Mouse (Mus musculus): Measurements from ENCODE around the gene Sppl2c.
"Not testable (repeated sequence)": the region's sequence is repeated elsewhere in the genome, so short reads cannot be mapped to it uniquely, and the experiment has no call there.

The Sppl2c gene

DNA sequence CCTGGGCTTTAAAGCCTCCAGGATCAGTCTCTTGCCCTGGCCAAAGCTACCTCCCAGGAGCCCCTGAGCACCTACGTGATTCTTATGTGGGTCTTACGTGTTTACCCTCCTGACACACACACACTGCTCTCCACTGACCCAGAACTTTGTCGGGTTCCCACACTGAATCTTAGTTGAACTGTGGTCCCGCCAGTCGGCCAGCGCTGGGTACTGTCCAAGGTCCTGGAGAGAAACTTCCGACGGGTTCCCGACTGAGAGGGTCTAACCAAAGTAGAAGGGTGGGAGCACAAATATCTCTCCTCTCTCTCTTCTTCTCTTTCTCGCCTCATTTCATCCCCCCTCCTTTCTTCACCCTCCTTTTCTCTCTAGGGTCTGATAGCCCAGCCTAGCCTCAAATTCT, 11.7 kb downstream of the Sppl2c start:
- DNase-seq, result no peak

DNA sequence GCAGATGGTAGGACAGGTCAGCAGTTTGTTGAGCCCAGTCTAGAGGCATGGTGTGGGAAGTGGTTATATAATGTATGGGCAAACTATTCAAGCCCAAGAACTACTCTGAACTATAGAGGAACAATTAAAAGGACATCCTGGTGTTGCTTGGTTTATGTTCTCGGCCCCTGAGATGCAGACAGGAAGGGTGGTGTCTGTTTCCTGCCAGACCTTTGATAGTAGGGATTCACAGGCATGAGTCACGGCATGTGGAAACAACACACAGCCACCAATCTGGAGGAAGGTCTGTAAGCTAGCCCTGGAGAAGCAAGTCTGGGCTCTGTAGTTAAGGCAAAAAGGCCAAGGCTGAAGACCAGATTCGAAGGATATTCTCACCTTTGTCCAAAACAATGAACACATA, 17.1 kb downstream of the Sppl2c start:
- no peak for DNase-seq

DNA sequence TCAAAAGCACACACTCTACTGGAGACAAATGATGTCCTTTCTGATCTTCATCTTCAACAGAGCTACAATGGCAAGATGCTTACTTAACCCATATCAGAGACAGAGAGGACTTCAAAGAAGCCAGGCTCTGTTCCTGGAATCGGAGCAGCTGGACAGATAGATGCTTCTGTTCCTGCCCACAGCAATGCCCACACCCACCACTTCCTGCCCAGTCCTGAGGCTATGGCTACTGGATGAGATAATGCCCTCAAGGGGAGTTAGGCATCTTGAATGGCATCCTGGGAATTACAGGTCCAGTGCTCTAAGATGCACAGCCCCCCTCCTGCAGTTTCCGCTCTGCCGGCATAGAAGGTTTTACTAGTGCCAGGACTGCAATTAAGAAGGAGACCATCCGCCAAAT, 20.4 kb downstream of the Sppl2c start:
- no peak for DNase-seq

DNA sequence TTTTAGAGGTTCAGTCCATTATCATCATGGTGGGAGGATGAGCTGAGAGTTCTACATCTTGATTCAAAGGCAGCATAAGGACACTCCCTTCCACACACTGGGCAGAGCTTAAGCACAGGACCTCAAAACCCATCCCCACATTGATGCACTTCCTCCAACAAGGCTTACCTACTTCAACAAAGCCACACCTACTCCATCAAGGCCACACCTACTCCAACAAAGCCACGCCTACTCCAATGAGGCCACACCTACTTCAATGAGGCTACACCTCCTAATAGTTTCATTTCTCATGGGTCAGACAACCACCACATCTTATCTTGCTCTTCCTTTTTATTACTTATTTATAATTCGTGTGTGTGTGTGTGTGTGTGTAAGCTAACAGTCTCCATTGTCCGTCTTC, 22.9 kb downstream of the Sppl2c start:
- DNase-seq, result no peak

DNA sequence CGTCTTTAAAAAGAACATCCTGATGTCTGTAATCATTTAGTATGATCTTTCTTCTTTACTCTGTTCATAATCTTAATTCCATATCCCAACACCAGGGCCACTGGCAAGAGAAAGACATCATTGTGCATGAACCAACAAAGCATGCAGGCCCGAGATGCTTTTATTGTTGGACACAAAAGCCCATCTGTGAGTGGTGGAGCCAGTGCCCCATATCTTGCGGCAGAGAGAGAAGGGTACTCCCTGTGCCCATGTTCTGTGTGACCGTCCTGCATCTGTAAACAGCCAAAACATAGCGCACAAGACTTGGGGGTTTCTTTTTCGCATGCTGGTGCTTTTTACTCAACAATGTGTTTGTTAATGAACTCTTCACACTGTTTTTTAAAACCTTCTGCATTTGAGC, 25.1 kb downstream of the Sppl2c start:
- DNase-seq, result no peak

DNA sequence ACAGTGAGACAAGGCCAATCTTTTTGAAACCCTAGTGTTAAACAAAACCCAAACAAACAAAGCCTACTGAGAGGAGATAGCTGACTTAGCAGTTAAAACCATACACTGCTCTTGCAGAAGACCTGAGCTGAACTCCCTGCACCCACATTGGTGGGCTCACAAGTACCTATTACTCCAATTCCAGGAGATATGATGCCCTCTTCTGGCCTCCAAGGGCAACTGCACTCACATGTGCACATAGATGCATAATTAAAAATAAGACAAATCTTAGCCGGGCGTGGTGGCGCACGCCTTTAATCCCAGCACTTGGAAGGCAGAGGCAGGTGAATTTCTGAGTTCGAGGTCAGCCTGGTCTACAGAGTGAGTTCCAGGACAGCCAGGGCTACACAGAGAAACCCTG, 28.0 kb downstream of the Sppl2c start:
- DNase-seq, result not testable (repeated sequence)

DNA sequence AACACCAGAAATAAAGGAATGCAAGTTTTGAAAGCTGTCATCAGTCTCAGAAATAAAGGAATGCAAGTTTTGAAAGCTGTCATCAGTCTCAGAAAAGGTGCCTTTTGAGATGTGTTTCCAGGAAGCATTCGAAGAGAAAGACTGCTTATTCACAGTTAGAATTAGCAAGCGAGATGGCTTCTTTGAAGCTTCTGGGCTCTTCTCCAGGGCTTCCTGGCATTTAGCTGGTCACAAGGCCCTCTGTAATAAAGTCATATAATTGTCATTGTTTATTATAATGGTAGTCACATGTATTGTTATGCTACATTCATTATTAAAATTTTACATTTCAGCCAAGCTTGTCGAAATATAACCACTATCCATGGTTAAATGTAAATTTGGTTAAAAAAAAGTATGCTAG, 31.9 kb downstream of the Sppl2c start:
- DNase-seq, result no peak

DNA sequence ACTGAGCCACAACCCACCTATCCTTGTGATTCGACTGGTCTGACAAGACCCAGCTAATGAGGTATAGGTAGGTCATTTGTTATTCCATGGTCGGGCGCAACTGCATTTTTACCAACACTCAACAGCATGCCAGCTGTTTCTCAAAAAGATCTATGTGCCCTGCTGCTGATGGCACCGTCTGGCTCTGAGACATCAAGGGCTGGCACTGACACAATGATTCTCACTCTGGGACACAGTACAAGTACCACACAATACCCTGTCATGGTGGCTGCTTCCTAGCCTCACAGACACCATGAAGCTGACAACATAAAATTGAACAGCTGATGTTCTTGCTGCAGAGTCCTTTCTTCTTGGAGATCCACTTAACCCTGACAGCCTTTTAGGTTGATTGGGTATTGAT, 34.2 kb downstream of the Sppl2c start:
- no peak for DNase-seq

DNA sequence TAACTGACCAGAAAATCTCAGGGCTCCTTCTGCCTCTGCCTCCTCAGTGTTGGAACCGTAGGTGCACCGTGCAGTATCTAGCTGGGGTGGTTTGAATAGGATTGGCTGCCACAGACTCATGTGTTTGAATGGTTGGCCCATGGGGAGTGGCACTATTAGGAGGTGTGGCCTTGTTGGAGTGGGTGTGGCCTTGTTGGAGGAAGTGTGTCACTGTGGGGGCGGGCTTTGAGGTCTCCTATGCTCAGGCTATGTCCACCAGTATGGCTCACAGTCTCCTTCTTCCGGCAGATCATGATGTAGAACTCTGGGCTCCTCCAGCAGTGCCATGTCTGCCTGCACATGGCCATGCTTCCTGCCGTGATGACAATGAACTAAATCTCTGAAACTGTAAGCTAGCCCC, 35.6 kb downstream of the Sppl2c start:
- no peak for DNase-seq

DNA sequence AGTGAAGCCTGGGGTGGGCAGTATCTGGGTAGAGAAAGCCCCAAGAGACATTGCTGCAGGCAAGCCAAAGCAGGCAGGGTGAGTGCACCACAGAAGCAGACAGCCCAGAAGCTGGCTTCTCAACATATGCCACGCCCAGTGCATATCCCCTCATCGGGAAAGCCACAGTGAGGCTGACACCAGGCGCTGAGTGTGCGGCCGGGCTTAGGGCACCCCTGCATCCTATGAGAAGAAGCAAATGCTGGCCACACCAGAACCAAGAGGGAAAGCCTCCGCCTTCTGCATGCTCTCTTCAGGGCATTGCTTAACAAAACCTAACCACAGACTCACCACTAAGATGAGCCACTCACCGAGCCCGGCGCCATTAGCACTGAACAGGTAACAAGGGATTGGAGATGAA, 37.2 kb downstream of the Sppl2c start:
- DNase-seq, result no peak

DNA sequence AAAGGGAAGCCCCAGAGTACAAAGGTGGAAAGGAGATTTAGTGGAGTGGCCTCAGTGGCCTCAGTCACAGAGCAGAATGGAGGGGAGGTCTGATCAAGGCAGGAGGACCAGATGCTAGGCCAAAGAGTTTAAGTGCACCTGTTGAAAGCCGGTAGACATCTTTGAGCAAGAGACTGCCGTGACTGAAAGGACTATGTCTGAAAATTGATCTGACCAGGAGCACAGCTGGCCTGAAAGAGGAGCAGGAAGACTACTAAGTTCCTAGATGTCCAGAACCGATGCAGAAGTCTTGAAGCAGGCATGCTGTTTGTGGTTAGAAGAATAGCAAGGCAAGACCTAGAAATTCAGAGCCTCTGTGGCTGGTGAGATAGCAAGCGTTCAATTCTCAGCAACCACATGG, 43.3 kb downstream of the Sppl2c start:
- DNase-seq, result peak; percentile 43

DNA sequence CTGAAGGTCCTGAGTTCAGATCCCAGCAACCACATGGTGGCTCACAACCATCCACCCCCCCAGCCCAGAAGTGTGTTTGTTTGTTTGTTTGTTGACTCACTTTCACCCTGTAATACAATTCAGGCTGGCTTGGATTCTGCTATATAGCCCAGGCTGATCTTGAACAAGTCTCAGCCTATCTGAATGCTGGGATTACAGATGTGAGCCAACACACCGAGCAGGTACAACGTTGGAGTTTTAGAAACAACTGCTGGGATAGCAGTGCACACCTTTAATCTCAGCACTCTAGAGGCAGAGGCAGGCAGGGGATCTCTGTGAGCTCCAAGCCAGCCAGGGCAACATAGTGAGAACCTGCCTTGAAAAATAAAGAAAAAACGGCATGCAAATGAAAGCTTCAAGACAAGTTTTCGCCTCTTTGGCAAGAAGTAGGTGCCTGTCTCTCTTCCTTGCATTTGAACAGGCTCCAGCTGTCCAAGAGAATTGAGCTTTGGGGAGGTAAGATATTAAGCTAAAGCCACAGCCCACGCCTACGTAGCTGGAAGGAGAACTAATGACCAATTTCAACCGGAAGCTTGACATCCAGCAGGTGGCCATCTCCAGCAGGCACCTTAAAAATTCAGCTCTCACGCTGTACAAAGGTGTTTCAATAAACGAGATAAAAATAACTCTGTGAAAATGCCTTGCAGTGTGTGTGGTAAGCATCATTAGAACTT, 44.1 kb downstream of the Sppl2c start:
- peak; percentile 66 for DNase-seq

DNA sequence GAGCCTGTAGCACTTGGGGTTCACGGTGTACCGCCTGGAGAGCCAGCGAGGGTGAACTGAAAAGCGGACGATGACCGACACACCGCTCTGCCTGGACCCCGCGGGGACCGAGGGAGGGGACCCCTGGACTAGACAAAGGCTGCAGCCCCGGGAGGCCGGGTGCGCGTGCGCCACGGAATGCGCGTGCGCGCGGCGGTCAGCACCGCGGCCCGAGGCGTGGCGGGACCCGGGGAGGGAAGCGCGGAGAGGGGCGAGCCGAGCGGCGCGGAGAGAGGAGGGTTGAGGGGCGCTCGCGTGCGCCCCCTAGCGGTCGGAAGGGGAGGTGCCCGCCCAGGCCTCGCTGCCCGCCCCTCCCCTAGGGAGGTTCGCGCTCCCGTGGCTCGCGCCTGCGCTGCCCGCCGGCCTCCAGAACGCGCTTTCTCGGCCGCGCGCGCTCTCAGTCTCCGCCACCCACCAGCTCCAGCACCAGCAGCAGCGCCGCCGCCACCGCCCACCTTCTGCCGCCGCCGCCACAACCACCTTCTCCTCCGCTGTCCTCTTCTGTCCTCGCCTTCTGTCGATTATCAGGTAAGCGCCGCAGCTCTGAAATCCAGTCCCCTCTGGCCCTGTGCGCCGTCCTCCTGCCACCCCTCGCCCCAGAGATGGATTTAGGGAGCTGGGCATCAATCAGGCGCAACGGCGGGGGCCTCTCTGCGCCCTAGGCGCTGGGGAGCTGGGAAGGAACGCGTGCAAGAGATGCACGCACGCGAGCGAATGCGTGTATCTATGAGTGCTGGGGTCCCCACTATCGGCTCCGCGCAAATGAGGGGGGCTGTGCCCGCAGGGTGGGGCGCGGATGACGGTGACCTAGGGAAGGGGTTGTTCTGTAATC, 45.1 kb downstream of the Sppl2c start, which contains the start of gene Mapt:
TSS of gene Mapt (plus strand) at position 350 of the 871 bp plus-strand sequence.
- DNase-seq, result peak; percentile 91

DNA sequence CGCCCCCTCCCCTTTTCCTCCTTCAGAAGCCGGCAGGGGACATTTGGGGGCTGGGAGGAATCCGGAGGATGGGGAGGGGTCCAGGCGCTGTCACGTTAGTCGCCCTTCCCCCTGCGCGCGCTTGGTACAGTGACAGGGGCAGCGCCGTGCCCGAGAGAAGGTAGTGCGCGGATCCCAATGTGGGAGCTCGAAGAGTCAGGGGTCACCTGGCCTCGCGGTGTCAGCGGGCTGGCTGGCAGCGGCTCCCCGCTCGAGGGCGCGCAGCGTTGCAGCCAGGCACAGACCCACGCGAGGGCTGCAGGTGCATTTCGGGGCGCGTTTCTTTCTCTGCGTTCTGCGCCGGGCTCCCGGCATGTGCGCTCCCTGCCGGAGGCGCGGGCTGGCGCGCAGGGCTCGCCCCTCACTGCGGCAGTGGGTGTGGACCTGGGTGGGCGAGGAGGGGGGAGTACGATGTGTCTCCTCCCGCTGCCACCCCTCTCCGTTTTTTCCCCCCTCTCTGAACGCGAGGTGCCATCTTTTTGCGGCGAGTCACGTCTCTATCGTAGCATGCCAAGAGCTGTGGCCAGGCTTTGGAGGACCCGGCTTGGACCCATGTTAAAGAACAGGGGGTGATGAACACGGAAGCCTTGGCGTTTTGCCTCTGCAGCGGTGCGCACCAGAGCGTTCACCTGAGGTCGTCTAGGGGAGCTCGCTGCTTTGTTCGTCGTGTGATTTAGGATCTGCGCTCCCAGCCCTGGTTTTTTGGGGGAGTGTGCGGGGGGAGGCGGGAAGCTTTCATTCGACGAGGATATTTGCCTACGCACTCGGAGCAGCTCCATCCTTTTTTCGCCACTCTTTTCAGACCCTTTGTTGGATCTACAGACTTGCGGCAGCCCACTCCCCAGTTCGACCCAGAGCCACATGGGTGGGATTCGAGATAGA, 46.3 kb downstream of the Sppl2c start:
- peak; percentile 80 for DNase-seq

DNA sequence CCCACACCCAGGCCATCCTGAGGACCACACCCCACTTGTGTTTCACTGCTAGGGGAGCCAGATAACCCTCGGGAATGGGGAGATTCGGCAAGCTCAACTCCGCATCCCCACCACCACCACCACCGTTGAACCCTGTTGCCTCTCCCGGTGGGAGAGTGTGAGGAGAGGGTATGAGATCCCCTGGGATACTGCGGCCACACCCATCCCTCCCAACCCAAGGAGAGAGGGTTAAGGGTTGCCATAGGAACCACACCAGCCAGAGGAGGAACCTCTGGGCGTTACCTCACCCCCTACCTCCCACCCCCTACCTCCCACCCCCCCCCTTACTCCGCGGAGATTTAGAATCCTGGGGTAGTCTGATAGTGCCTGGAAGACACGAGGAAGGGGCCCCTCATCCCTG, 47.0 kb downstream of the Sppl2c start:
- no peak for DNase-seq

DNA sequence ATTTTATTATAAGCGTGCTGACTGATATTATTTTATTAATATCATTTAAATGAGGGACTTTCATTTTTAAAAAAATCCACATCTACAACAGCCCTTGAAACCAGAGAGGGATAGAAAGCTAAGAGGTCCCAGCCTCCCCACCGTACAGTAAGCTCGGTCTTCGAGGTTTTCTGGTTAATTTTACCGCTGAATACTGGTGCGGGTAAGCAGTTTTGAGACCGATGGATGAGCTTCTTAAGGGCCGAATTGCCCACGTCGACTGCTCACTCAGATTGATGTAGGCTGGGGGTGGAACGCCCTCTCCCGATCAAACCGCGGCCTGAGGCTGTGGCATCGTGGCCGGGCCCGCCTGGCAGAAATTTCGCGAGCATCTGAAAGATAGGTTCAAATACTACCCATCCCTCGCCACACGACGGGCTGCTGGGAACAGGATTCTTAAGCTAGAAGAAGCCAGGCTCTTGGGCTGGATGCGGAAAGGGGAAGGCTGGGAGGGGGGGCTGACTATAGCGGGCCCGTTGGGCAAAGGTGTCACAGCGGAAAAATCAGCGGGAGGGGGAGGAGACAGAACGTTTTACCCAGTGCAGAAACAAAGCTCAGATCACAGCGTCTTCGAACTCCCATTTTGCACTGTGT, 47.6 kb downstream of the Sppl2c start:
- peak; percentile 67 for DNase-seq

DNA sequence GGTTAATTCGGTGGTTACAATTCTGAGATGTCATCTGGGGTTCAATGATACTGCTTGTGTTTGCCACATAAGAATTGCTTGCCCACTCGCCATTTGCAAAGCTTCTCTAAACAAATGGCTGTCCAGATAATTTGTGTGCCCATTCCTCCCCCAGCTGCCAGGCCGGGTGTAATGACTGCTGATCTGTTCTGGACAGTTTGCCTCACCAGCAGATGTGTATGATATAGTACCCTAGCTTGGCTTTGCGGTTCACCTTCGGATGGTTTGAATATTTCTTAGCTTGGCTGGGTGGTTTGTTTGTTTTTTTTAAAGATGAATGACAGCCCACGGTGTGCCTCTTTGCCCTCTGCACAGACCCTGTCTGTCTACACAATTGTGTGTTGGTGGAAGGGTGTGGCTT, 48.6 kb downstream of the Sppl2c start:
- peak; percentile 44 for DNase-seq

DNA sequence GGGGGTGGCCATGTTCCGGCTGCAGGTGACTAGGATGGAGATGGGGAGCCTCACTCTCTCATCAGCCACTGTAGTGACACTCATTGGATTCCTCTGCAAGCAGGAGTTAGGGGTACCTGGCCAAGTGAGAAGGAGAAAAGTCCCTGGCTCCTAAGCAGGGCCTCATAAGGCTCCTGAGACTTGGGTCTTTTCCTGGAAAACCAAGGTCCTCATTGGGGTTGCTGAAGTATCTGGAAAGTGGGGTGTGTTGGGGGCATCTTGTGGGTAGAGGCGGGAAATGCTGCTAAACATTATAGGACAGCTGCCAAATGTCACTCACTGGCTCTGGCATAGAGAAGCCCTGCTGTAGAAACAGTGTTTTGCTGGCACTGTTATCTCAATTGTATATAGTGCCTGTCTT, 49.8 kb downstream of the Sppl2c start:
- peak; percentile 53 for DNase-seq

DNA sequence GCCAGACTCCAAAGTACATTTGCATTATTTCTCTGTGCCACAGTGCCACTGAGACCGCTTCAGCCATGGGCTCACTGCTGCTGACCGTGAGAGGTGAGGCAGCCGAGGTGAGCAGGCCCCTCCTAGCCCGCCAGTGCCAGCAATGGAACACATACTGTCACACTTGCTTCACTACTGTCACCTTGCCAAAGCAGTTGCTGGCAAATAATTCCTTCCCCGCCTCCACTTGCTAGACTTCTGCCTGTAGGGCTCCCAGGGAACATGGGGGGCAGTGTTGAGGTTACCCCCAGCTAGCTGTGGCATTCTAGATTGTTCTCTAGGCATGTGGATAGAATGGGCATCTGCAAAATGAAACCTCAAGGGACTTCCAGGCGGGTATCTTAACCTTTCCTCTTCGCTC, 51.1 kb downstream of the Sppl2c start:
- peak; percentile 94 for DNase-seq

DNA sequence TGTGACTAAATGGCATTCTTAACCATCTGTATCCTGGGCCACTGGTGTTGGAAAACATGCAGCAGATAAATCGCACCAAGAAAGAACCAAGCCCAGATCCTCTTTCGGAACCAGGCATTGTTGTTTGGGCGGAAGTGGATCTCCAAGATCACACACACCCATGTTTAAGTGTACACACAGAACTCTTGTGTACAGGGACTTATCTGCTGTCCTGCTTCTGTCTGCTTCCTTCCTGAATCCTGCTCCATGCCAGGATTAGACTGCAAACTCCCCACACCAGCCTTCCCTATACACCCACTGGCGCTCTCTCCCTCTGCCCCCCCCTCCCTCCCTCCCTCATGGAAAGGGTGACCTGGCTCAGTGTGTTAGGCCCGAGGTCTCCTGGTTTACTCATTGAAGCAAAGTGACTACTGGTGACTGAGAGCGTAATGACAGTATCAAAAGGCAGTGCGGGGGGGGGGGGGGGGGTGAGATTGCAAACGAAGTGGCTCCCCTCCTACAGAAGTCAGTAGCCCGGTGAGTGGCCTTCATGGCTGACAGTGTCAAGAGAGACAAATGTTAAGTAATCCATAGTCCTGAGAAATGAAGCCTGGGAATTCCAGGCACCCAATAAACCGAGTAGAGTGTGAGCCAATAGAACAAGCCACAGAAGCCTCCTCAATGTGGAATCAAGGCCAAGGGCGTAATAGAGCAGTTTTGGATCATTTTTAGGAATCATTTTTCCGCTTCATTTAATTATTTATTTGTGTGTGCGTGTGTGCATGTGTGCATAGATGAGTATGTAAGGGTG, 52.0 kb downstream of the Sppl2c start:
- peak; percentile 37 for DNase-seq
